Mouse (Mus musculus): ENCODE measurements at regions not wholly inside any gene's neighbourhood (a gene's known extent, or its start where the extent isn't known, plus 50 kb on each side); places are given as distances from the start of the nearest gene placed in this dataset.

GRCm38 (mm10) chr10:56831331-56831730, 454.2 kb downstream of the Gja1 start:
- CTCF ChIA-PET = interaction anchor here (1.0 to 1.7 kb wide), 2 partner anchors 9 to 24 kb away, joined by 3 to 5 read pairs; no protein-coding TSS in a partner anchor
- POLR2A ChIA-PET = no interaction called here
- no peak for DNase-seq (ENCODE audit: low read depth, low spot score)
- no peak for ATAC-seq
- peaks cover 2% of the 10 kb centered on the region for H3K27me3 ChIP-seq
- in situ Hi-C loops (cut with MboI; ENCODE audit: low pct_unique_long_range_greater_than_20kb) = no loop called here
- TF ChIP-seq CTCF (IDR thresholded peaks at IDR 0.05) = no peak

- ATAC-seq (no peak), DNase-seq (ENCODE audit: low read depth, low spot score) (no peak)
- no peak for TF ChIP-seq CTCF (IDR thresholded peaks at IDR 0.05)
- ChIA-PET CTCF (interaction anchor here (1.7 kb wide), 1 partner anchor 9 kb away, joined by 5 read pairs; no protein-coding TSS in a partner anchor), POLR2A (no interaction called here)
- H3K27me3 ChIP-seq = peaks cover 2% of the 10 kb centered on the region
- in situ Hi-C loops (cut with MboI; ENCODE audit: low pct_unique_long_range_greater_than_20kb) = no loop called here
Measured at GRCm38 (mm10) chr10:56831966-56832365, 454.8 kb downstream of the Gja1 start.

- TF ChIP-seq CTCF (IDR thresholded peaks at IDR 0.05) = no peak
- ChIA-PET CTCF (interaction anchor here (1.1 to 1.5 kb wide), 2 partner anchors 9 to 14 kb away, joined by 3 read pairs; no protein-coding TSS in a partner anchor), POLR2A (interaction anchor here (0.6 kb wide), 1 partner anchor 26 kb away, joined by 3 read pairs; no protein-coding TSS in a partner anchor)
- in situ Hi-C loops (cut with MboI; ENCODE audit: low pct_unique_long_range_greater_than_20kb) = no loop called here
- no peaks in the 10 kb centered on the region for H3K27me3 ChIP-seq
- DNase-seq (ENCODE audit: low read depth, low spot score) (no peak), ATAC-seq (no peak)
Measured at GRCm38 (mm10) chr10:56836130-56836529, 459.0 kb downstream of the Gja1 start.

- no peak for TF ChIP-seq CTCF (IDR thresholded peaks at IDR 0.05)
- DNase-seq (ENCODE audit: low read depth, low spot score) = no peak
- ATAC-seq = no peak
- in situ Hi-C loops (cut with MboI; ENCODE audit: low pct_unique_long_range_greater_than_20kb) = no loop called here
- H3K27me3 ChIP-seq = no peaks in the 10 kb centered on the region
- ChIA-PET CTCF (no interaction called here), POLR2A (no interaction called here)
Measured at GRCm38 (mm10) chr10:56839006-56839495, 461.9 kb downstream of the Gja1 start.

- TF ChIP-seq CTCF (IDR thresholded peaks at IDR 0.05) = no peak
- DNase-seq (ENCODE audit: low read depth, low spot score) (no peak), ATAC-seq (no peak)
- ChIA-PET POLR2A (no interaction called here), CTCF (no interaction called here)
- H3K27me3 ChIP-seq = no peaks in the 10 kb centered on the region
- in situ Hi-C loops (cut with MboI; ENCODE audit: low pct_unique_long_range_greater_than_20kb) = no loop called here
Measured at GRCm38 (mm10) chr10:56839545-56839944, 462.4 kb downstream of the Gja1 start.

GRCm38 (mm10) chr10:56840732-56841131, 463.6 kb downstream of the Gja1 start:
- ATAC-seq = no peak

GRCm38 (mm10) chr10:56841486-56841885, 464.4 kb downstream of the Gja1 start:
- TF ChIP-seq CTCF (IDR thresholded peaks at IDR 0.05) = no peak
- no peaks in the 10 kb centered on the region for H3K27me3 ChIP-seq
- in situ Hi-C loops (cut with MboI; ENCODE audit: low pct_unique_long_range_greater_than_20kb) = no loop called here
- ATAC-seq (no peak), DNase-seq (ENCODE audit: low read depth, low spot score) (no peak)
- CTCF ChIA-PET = interaction anchor here (1.0 kb wide), 1 partner anchor 469 kb away, joined by 3 read pairs; no protein-coding TSS in a partner anchor
- POLR2A ChIA-PET = no interaction called here

More at GRCm38 (mm10) chr10:56840732-56841131, 463.6 kb downstream of the Gja1 start:
- no peaks in the 10 kb centered on the region for H3K27me3 ChIP-seq
- DNase-seq (ENCODE audit: low read depth, low spot score) = no peak
- in situ Hi-C loops (cut with MboI; ENCODE audit: low pct_unique_long_range_greater_than_20kb) = no loop called here
- POLR2A ChIA-PET = no interaction called here
- CTCF ChIA-PET = interaction anchor here (0.9 to 1.0 kb wide), 2 partner anchors 10 to 468 kb away, joined by 3 to 5 read pairs; no protein-coding TSS in a partner anchor
- TF ChIP-seq CTCF (IDR thresholded peaks at IDR 0.05) = peak; percentile 62

- DNase-seq (ENCODE audit: low read depth, low spot score) = no peak
- in situ Hi-C loops (cut with MboI; ENCODE audit: low pct_unique_long_range_greater_than_20kb) = no loop called here
- ChIA-PET CTCF (interaction anchor here (1.0 kb wide), 1 partner anchor 469 kb away, joined by 3 read pairs; no protein-coding TSS in a partner anchor), POLR2A (no interaction called here)
- TF ChIP-seq CTCF (IDR thresholded peaks at IDR 0.05) = no peak
- no peaks in the 10 kb centered on the region for H3K27me3 ChIP-seq
- no peak for ATAC-seq
Measured at GRCm38 (mm10) chr10:56841973-56842372, 464.8 kb downstream of the Gja1 start.

- ChIA-PET CTCF (interaction anchor here (1.0 kb wide), 1 partner anchor 12 kb away, joined by 3 read pairs; no protein-coding TSS in a partner anchor), POLR2A (no interaction called here)
- no peaks in the 10 kb centered on the region for H3K27me3 ChIP-seq
- in situ Hi-C loops (cut with MboI; ENCODE audit: low pct_unique_long_range_greater_than_20kb) = loop anchor here (25.0 kb wide), 1 partner anchor 335 kb away; no protein-coding TSS in a partner anchor
- ATAC-seq (no peak), DNase-seq (ENCODE audit: low read depth, low spot score) (no peak)
- TF ChIP-seq CTCF (IDR thresholded peaks at IDR 0.05) = no peak
Measured at GRCm38 (mm10) chr10:56852484-56852883, 475.4 kb downstream of the Gja1 start.

GRCm38 (mm10) chr10:56856186-56856585, 479.1 kb downstream of the Gja1 start:
- CTCF ChIA-PET = no interaction called here
- in situ Hi-C loops (cut with MboI; ENCODE audit: low pct_unique_long_range_greater_than_20kb) = loop anchor here (25.0 kb wide), 1 partner anchor 331 kb away; no protein-coding TSS in a partner anchor
- no peaks in the 10 kb centered on the region for H3K27me3 ChIP-seq
- ATAC-seq (no peak), DNase-seq (ENCODE audit: low read depth, low spot score) (no peak)
- TF ChIP-seq CTCF (IDR thresholded peaks at IDR 0.05) = no peak
- POLR2A ChIA-PET = no interaction called here

GRCm38 (mm10) chr10:56879744-56880143, 502.6 kb downstream of the Gja1 start:
- in situ Hi-C loops (cut with MboI; ENCODE audit: low pct_unique_long_range_greater_than_20kb) = no loop called here

More at GRCm38 (mm10) chr10:56879744-56880143, 502.6 kb downstream of the Gja1 start:
- CTCF ChIA-PET = no interaction called here
- ATAC-seq = no peak
- no peak for TF ChIP-seq CTCF (IDR thresholded peaks at IDR 0.05)
- POLR2A ChIA-PET = no interaction called here
- DNase-seq (ENCODE audit: low read depth, low spot score) = no peak
- H3K27me3 ChIP-seq = peaks cover 16% of the 10 kb centered on the region
